Mouse (Mus musculus): Measurements from ENCODE around the gene Sfxn5. TPM values are rescaled to one million over a fixed set of nuclear protein-coding genes. Genes with fewer than 3 reads are reported as not detected.

Gene Sfxn5
- polyA plus RNA-seq, 1 experiment: 0.33 TPM

DNA sequence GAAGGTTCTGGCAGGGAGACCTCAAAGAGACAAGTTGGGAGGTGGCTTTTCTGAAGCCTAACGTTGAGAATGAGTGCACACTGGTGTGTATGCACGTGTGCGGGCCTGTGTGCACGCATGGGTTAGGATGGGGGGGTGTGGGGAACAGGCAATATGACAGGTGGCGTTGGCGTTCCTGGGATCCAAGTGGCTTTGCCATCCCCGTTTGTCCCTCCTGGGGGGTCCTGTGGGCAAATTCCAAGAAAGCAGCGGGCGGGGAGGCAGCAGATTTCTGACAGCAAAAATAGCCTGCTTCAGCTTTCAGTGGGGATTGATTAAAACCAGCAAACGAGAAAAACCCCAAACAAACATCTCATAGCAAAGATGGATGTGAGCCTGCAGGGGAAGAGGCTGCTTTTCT lies 110.7 kb downstream of the Sfxn5 start:
- no peak for TF ChIP-seq GATA1 (IDR thresholded peaks at IDR 0.05; ENCODE audit: low read length)

DNA sequence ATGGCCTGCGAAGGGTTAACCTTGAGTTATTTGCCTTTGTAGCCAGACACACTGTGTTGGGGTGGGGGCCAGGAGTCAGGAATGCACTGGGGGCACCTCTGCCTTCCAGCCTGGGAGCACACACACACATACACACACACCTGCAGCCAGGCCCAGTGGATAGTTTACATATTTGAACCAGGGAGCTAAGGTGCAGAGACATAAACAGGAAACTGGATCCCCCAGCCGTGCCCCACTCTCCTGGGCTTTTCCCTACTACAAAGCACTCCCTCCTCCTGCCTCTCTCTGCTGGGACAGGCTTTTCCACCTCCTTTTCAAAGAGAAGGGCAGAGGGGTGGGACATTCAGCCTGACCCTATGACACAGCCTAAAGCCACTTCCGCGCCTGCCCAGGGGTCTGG lies 112.3 kb downstream of the Sfxn5 start:
- TF ChIP-seq GATA1 (IDR thresholded peaks at IDR 0.05; ENCODE audit: low read length): no peak

DNA sequence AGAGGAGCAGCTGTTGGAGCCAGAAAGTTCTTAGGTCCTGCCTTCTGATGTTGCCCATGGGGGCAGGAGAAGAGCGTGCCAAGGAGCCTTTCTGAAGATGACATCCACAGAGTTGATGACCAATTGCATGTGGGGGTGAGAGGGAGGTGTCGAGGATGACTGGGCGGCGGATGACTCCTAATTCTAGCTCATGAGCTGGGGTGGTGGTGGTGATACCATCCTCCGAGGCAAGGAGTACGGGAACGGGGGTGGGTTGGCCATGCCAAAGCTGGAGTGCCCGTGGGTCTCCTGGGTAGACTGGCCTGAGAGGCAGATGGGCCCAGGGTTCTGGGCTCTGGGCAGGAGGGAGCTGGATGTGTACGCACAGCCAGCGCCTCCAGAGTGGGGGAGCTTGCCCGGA lies 113.5 kb downstream of the Sfxn5 start:
- no peak for TF ChIP-seq GATA1 (IDR thresholded peaks at IDR 0.05; ENCODE audit: low read length)

DNA sequence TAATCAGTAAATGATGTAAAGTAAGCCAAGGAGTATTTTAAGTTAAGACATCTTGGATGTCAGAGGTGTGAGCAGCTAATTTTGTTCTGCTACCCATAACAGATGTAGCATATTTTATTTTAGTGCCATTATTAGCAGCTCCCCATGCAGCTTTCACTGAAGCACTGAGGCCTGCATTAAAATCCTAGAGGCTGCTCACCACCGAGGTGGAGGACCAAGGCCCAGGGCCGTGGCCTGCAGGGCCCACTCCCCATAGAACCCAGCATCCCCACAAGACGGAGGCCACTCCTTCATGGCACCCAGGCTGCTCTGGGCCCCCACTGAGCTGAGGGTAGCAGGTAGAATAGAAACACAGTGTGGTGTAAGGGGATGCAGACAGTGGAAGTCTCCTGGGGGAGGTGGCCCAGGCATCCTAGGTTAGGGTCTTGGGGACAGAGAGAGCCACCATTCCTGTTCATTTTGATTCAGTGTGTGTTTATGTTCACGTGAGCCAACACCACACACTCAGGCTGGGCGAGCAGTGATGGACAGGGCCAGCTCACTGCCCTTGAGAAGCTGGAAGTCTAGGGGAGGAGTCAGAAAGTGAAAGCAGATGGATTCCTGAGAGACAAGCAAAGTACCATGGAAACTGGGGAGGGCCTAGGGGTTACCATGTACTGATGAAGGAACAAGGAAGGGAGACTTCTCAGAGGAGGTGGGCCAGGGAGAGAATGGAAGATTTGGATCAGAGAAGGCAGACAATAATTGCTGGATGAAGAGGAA lies 114.4 kb downstream of the Sfxn5 start:
- TF ChIP-seq GATA1 (IDR thresholded peaks at IDR 0.05; ENCODE audit: low read length): no peak

DNA sequence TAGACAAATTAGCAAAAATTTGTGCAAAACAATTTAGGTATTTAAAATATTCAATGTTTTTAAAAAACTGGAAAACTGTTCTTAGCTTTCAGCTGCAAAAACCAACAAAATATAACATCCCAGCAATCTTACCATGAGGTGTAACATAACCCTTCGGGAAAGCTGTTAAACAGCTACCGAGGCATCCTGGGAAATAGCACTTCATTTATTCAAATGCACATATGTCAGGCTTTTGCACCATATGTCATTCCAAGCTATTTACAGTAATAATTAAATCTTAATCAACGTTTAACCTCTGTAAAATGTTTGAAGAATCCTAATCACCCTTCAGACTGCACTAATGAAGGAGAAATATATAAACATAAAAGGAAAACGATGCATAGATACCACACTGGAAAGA lies 115.0 kb downstream of the Sfxn5 start:
- no peak for TF ChIP-seq GATA1 (IDR thresholded peaks at IDR 0.05; ENCODE audit: low read length)

DNA sequence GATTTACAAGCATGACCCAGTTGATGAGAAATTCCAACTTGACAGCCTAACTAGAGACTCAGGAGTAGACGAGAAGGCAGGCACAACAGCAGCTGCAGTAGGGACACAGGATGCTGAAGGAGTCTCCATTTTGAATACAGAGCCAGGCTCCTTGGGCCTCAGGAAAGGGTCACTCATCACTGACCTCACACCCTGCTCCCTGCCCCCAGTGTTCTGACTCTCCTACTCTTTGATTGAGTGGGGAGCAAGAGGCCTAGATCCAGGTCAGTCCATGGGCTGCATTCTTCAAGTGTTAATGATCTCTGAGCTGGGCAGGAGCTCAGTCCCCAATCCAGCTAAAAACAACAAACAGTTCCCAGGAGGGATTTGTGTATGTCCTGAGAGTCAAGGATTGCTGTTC lies 122.5 kb downstream of the Sfxn5 start:
- TF ChIP-seq GATA1 (IDR thresholded peaks at IDR 0.05; ENCODE audit: low read length): no peak

DNA sequence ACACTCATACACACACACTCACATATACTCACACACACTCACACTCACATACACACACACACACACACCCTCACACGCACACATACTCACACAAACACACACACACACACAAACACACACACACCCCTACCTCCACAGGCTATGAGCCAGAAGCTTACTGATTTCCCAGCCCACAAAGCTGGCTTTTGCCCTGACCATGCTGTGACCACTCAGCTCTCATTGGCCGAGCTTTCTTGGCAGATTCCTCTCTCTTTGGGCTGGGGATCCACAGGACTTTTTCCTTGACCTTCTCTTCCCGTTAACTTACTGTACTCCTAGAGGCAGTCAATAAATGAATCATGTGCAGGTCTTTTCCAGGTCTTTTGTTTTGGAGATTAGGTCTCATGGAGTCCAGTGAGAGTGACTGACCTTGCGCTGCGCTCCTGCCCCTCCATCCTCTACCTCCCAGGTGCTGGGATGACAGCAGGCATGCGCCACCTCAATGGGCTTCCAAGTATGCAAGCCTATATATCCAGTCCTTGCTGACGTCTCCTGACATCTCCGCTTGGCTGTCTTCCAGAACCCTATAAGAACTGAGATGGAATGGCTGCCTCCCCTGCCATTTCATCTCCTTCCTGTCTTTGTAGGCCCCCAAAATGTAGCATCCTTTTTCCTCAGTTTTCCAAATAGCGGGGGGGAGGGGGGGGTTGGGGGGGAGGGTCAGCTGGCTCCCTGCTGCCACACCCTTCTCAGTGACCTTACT lies 123.8 kb downstream of the Sfxn5 start:
- TF ChIP-seq GATA1 (IDR thresholded peaks at IDR 0.05; ENCODE audit: low read length): no peak

DNA sequence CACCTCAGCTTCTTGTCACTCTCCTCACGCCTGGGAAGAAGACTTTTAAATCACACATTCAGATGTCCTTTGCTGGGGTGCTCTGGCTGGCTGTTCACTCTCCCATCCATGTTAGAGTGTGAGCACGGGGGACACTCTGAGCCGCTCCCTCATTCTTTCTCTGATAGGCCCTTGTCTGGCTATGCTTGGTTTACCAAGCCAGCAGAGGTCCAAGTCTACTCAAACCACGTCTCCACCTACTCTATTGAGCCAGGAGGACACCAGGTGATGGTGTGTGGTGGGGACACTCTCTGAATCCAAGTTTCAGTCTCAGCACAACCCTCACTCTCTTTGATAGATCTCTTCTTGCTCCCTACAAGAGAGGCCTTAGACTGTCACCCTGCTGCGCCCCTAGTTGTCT lies 125.9 kb downstream of the Sfxn5 start:
- no peak for TF ChIP-seq GATA1 (IDR thresholded peaks at IDR 0.05; ENCODE audit: low read length)

DNA sequence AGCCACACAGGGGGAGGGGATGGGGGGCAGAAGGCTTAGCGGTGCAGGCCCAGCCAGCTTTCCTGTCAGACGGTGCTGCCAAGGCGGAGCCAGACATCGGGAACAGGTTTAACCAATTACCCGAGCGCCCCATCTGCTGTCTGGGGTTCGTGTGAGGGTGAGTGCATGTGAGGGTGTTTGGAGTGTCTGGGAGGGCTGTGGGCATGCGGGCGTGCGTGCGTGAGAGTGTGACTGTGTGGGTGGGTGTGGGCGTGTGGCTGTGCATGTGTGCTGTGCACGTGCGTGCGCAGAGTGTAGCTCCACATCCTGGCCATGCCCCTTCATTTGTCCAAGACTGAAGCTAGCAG lies 126.3 kb downstream of the Sfxn5 start:
- TF ChIP-seq GATA1 (IDR thresholded peaks at IDR 0.05; ENCODE audit: low read length): no peak

DNA sequence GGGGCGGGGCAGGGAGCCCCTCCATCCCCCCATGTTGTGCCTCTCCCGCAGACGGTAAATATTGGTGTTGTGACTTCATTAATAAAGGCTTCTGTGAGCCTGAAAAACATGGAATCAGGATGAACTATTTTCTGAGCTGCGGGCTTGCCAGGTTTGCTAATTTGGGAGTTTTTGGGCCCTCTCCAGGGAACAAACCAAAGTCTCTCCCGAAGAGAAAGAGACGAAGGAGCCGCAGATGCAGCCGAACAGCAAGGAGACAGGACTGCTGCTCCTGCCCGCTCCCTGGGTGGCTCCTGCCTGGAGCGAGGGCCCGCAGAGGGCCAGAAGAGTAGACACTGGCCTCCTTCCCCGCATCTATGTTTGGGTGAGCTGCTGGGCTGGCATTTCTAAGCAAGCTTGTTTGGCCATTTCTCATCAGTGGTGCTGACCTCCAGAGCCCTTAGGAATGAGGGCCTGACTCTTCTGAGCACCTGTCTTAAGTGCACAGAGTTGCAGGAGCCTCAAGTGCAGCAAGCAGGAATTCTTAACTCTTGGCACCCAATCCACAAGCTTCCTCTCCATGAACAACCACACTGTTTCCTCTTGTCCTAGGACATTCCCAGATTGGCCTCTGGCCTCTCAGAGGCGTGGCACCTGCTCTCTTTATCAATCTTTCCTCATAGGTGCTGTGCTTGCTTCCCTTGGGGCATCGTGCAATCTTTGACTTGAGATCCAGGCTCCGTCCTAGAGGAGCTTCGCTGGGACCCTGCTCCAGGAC lies 126.9 kb downstream of the Sfxn5 start:
- TF ChIP-seq GATA1 (IDR thresholded peaks at IDR 0.05; ENCODE audit: low read length): no peak

DNA sequence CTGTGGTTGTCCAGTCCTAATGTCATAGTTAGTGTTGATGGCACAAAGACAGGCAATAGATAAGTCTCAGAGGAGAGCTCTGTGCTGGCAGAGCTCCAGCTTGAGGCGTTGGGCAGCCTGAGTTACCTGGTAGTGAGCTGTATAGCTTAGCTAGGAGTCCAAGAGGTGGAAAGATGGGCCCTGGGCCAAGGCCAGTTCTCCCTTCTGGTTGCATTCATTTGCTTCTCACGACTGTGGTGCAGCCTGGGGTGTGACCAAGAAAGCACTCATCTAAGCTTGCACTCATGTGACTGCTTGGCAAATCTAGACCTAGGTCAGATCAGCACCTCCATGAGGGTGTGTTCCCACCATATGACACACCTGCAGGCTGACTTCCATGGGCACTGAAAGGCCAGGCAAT lies 135.3 kb downstream of the Sfxn5 start:
- no peak for TF ChIP-seq GATA1 (IDR thresholded peaks at IDR 0.05; ENCODE audit: low read length)

DNA sequence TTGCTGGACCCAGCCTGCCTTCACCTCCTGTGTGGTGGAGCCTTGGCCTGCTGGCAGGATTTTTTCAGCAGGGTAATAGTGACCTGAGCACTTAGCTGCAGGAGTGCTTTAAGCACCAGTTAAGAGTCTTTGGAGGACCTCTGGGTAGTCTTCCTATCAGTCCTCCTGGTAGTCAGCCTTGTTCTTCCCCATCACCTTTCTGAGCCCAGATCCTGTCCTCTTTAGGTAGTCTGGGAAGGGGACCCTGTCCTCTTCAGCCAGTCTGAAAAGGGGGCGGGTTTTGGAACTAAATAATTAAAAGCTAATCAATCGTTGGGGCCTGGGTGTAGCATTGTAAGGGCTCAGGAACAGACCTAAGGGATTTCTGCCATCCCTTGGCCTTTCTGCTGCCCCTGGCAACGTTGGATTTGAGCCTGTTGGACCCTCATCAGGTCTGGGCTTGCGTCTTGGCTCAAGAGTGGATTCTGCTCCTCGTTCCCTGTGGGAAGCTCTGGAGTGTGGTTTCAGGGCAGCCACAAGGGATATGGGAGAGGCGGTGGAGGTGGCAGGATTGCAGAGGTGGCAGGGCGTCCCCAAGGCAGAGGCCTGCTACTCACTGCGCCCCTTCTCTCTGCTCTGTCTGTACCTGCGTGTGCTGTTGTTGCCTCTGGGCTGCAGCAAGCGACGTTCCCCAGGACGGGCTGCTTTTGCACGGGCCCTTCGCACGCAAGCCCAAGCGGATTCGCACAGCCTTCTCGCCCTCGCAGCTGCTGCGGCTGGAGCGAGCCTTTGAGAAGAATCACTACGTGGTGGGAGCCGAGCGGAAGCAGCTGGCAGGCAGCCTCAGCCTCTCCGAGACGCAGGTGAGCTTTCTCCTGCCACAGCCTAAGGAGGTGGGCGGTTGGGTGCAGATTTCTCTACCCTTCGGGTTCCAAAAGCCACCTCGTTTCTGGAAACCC lies 139.6 kb downstream of the Sfxn5 start:
- no peak for TF ChIP-seq GATA1 (IDR thresholded peaks at IDR 0.05; ENCODE audit: low read length)

DNA sequence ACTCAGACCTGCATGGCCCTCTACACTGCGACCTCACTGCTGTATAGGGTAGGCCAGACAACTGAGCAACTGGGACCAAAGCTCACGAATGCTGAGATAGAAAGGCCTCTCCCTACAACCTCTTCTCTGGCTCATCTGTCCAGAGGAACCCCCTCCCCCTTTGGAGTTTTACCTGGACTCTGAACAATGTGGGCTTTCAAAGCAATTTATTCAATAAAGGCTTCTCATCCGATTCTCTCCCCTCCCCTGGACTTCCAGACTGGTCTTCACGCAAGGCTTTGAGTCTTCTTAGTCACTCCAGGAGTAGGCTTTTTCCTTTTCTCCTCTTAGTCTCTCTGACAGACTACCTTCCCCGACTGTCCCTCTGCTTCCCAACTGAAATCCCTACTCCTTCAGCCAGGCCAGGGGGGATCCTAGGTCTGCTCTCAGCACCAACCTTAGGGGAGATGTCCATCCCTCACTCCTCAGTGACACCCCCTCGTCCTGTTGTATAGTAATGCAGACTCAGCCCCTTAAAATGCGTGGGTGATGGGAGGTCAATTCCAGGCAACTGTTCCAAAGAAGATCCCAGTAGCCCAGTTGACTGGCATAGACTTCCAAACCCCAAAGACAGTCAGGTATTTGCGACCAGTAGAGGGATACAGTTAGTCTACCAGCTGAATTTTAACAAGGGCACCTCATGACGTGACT lies 141.3 kb downstream of the Sfxn5 start:
- no peak for TF ChIP-seq GATA1 (IDR thresholded peaks at IDR 0.05; ENCODE audit: low read length)

DNA sequence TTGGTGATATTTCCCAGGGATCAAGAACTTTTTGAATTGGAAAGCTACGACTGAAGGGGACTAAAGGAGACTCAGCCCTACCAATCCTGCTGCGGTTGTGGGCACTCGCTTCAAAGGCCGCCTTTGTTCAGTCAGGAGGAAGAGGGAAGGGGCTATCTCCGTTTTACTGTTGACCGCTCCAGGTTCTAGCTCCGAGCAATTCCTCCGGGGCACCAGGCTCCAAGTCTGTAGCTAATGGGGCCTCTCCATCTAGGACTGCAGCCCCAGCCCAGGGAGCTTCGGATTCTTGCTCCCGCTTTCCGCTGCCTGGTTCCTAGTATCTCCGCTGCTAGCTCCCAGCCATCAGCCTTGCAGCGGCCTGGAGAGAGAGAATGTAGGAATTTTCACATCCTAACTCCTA lies 142.6 kb downstream of the Sfxn5 start:
- no peak for TF ChIP-seq GATA1 (IDR thresholded peaks at IDR 0.05; ENCODE audit: low read length)
